Mouse (Mus musculus) stomach, embryonic 15.5 days (tissue): ENCODE data around the gene Zbed4. TPM values are rescaled to one million over a fixed set of nuclear protein-coding genes. Genes with fewer than 3 reads are reported as not detected.
"Not testable (repeated sequence)": the region's sequence is repeated elsewhere in the genome, so short reads cannot be mapped to it uniquely, and the experiment has no call there.

Source experiments
- ATAC-seq: fragments of 200-750 bp; cut with Nextera tagmentation; 2 replicates; pipeline ENCODE4 v1.8.0; 2017; ENCODE audit warnings: low read depth, moderate number of reproducible peaks, moderate TSS enrichment; ENCODE audit not compliant: insufficient read depth, low FRiP score
- H3K27ac ChIP-seq: fragments of 300-500 bp; sonication (generic); 2 replicates; pipeline ENCODE4 v1.5.1; 2015; ENCODE audit warnings: mild to moderate bottlenecking, inconsistent platforms
- H3K27me3 ChIP-seq: fragments of 300-500 bp; sonication (generic); replicated peaks from 2 replicates; pipeline ENCODE4 v1.6.1; 2015; ENCODE audit warnings: inconsistent platforms
- H3K36me3 ChIP-seq: fragments of 300-500 bp; sonication (generic); 2 replicates; pipeline ENCODE4 v1.6.1; 2015; ENCODE audit warnings: inconsistent platforms
- H3K4me1 ChIP-seq: fragments of 300-500 bp; sonication (generic); 2 replicates; pipeline ENCODE4 v1.6.1; 2015; ENCODE audit warnings: inconsistent platforms
- H3K4me2 ChIP-seq: fragments of 300-500 bp; sonication (generic); 2 replicates; pipeline ENCODE4 v1.6.1; 2015; ENCODE audit warnings: mild to moderate bottlenecking, inconsistent platforms
- H3K4me3 ChIP-seq: fragments of 300-500 bp; sonication (generic); replicated peaks from 2 replicates; pipeline ENCODE4 v1.5.1; 2015; ENCODE audit warnings: inconsistent platforms
- H3K9ac ChIP-seq: fragments of 300-500 bp; sonication (generic); 2 replicates; pipeline ENCODE4 v1.6.1; 2015; ENCODE audit warnings: inconsistent platforms
- H3K9me3 ChIP-seq: fragments of 300-500 bp; sonication (generic); 2 replicates; pipeline ENCODE4 v1.6.1; 2016; ENCODE audit warnings: inconsistent platforms
- WGBS: fragments of 180-500 bp; shearing (Covaris S2); methylation state at CpG from one replicate; pipeline ENCODE4 v1.1.7; 2015; 5-methylcytosine and 5-hydroxymethylcytosine counted together
- polyA plus RNA-seq: library from polyadenylated mRNA; unstranded; fragments of >200 nt; fragmentation: Nextera tagmentation; extraction: Ambion mirVana; gene quantifications from 2 replicates; pipeline ENCODE4 v1.2.1, GENCODE M21; 2015

The Zbed4 gene
- polyA plus RNA-seq, 1 experiment from 2014 or later = 13.6 TPM

DNA sequence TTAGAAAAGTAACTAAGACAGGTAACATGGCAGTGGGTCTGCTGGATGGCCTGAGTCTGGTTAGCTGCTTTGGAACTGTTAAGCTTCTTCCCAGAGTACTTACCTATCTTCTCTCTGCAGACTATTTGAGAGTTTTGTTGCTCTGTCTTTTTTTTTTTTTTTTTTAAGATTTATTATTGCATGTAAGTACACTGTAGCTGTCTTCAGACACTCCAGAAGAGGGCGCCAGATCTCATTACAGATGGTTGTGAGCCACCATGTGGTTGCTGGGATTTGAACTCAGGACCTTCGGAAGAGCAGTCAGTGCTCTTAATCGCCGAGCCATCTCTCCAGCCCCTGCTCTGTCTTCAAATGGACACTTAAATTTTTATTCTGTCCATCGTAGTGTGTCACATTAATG lies 23.2 kb downstream of the Zbed4 start:
- ATAC-seq, H3K27ac ChIP-seq: not testable (repeated sequence)
- WGBS = 88% methylated on average over 5 of the region's 5 CpGs

DNA sequence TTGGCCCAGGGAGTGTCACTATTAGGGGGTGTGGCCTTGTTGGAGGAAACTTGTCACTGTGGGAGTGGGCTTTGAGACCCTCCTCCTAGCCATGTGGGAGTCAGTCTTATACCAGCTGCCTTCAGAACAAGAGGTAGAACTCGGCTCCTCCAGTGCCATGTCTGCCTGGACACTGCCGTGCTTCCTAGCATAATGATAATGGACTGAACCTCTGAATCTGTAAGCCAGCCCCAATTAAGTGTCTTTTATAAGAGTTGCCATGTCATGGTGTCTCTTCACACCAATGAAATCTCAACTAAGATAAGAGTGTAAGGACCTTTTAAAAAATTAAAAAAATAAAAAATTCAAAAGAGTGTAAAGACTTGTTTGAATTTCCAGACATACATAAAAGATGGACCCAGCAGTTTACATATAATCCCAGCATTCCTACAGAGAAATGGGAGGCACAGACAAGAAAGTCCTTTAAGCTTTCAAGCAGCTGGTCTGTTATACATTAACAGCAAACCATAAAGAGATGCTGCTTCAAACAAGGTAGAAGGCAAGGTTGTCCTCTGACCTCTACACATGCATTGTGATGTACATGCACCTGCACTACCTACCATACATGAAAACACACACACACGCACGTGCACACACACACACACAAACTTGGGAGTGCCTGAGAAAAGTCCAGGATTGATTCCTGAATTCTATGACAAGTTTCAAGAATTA lies 40.8 kb downstream of the Zbed4 start:
- Histone ChIP-seq H3K9me3 (no peaks in the 10 kb centered on the region), H3K4me2 (no peak overlapping the region), H3K27ac (no peak overlapping the region), H3K36me3 (no peaks in the 10 kb centered on the region), H3K27me3 (no peaks in the 10 kb centered on the region), H3K4me3 (no peak overlapping the region), H3K9ac (no peak overlapping the region), H3K4me1 (no peaks in the 10 kb centered on the region)
- no peak for ATAC-seq
- WGBS = 81% methylated on average over 4 of the region's 4 CpGs

More for the DNA sequence above, 23.2 kb downstream of the Zbed4 start:
- H3K4me2 ChIP-seq, H3K4me1 ChIP-seq, H3K4me3 ChIP-seq, H3K9ac ChIP-seq, H3K27me3 ChIP-seq, H3K9me3 ChIP-seq: not testable (repeated sequence)
- H3K36me3 ChIP-seq = peaks cover 16% of the 10 kb centered on the region

DNA sequence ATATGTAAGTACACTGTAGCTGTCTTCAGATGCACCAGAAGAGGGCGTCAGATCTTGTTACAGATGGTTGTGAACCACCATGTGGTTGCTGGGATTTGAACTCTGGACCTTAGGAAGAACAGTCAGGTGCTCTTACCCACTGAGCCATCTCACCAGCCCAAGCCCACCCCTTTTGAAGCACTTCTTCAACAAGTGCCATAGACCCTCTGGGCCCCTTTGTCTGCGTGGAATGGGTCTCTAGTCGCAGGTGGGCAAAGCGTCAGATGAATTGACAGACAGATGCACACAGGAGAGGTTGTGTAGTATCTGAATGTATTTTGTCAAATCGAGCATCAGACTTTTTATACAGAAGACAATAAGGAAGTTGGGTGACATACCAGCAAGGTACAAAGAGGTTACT lies 43.3 kb downstream of the Zbed4 start:
- H3K27ac ChIP-seq, H3K4me2 ChIP-seq, H3K9ac ChIP-seq, ATAC-seq, H3K9me3 ChIP-seq, H3K36me3 ChIP-seq, H3K4me3 ChIP-seq, H3K4me1 ChIP-seq, H3K27me3 ChIP-seq: not testable (repeated sequence)
- 86% methylated on average over 5 of the region's 5 CpGs for WGBS

DNA sequence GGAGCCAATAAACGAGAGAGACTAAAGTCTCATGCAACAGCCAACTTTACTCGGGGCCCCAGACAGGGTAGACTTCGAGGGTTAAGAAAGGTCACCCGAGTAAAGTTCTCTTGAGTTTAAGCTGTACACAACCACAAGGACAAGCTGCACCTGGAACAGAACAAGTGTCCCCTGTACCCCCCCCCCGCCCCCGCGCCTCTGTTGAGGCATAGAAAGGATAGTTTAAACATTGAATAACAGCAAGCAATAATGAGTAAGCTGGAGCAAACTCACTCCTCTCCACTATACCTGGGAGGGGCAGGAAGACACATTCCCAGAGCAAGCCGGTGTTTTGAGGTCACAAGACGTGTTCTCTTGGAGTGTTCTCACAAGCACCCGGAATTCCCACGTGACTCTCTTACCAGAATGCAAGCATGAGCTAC lies 48.5 kb downstream of the Zbed4 start:
- Histone ChIP-seq H3K9me3 (no peaks in the 10 kb centered on the region), H3K4me2 (no peak overlapping the region), H3K36me3 (0 out of 2 replicates have a peak, but pooled peaks cover 9% of the 10 kb centered on the region), H3K27ac (no peak overlapping the region), H3K4me1 (0 out of 2 replicates have a peak, but pooled peaks cover 3% of the 10 kb centered on the region), H3K9ac (no peak overlapping the region), H3K4me3 (no peak overlapping the region), H3K27me3 (no peaks in the 10 kb centered on the region)
- no peak for ATAC-seq
- WGBS = 74% methylated on average over 11 of the region's 11 CpGs

DNA sequence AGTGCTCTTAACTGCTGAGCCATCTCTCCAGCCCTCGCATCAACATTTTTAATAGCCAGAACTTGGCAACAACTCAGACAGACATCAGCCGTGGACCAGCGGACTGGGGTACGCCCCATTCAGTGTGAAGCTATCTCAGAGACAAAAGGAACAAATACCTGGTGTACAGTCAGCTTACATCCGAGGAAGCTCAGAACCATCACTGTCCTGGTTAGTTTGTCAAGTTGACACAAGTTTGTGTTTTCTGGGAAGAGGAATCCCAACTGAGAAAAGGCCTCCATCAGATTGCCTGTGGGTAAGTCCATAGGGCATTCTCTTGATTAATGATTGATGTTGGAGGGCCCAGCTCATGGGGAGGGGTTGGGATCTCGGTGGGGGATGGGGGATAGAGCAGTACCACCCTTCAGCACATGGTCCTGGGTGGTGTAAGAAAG lies 49.5 kb downstream of the Zbed4 start:
- Histone ChIP-seq H3K27me3 (no peaks in the 10 kb centered on the region), H3K4me2 (no peak overlapping the region), H3K36me3 (peaks cover 17% of the 10 kb centered on the region), H3K27ac (no peak overlapping the region), H3K9me3 (no peaks in the 10 kb centered on the region), H3K4me3 (no peak overlapping the region), H3K9ac (no peak overlapping the region), H3K4me1 (0 out of 2 replicates have a peak, but pooled peaks cover 3% of the 10 kb centered on the region)
- ATAC-seq = peak; percentile 43; the same call in 1 of the 2 replicates
- WGBS = 63% methylated on average over 6 of the region's 6 CpGs

DNA sequence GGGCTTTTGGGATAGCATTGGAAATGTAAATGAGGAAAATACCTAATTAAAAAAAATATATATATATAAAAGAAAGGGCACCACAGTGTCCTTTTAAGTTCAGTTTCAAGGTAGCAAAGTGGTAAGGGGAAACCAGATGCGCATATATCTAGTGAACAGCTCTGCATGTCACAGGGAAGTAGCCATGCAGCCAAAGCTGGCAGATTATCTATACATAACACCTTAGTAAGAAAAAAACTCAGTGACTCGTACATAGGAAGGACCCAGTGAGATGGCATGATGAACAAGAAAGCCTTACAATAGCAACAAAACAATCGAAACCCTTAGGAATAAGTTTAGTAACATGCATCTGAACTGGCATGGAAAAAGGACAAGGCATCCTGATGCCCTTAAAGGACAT lies 50.4 kb downstream of the Zbed4 start:
- no peak overlapping the region for H3K4me3 ChIP-seq
- H3K36me3 ChIP-seq = peaks cover 23% of the 10 kb centered on the region
- no peak overlapping the region for H3K9ac ChIP-seq
- WGBS = 89% methylated on average over 3 of the region's 3 CpGs
- no peaks in the 10 kb centered on the region for H3K9me3 ChIP-seq
- H3K4me1 ChIP-seq = 0 out of 2 replicates have a peak, but pooled peaks cover 3% of the 10 kb centered on the region
- H3K27me3 ChIP-seq = no peaks in the 10 kb centered on the region
- H3K4me2 ChIP-seq = no peak overlapping the region
- no peak overlapping the region for H3K27ac ChIP-seq
- no peak for ATAC-seq

DNA sequence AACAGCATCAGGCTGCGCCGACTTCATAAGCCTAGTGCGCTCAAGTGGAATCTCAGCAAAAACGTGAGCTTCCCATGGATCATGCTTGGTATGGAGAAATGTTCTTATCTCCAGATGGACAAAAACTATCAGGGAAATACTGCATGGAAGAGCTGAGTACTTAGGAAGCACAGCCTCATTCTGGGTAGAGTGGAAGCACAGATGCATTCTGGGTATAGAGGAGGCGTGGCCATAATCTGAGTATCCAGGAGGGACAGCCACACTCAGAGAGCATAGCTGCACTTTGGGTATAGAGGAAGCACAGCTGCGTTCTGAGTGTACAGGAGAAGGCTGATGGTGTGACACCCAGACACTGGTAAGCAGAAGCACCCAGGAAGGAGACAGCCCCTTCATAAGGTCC lies 50.9 kb downstream of the Zbed4 start:
- WGBS = 87% methylated on average over 6 of the region's 6 CpGs
- no peak overlapping the region for H3K4me3 ChIP-seq
- ATAC-seq = no peak
- no peak overlapping the region for H3K9ac ChIP-seq
- H3K4me2 ChIP-seq = no peak overlapping the region
- peaks cover 23% of the 10 kb centered on the region for H3K36me3 ChIP-seq
- no peaks in the 10 kb centered on the region for H3K9me3 ChIP-seq
- H3K27ac ChIP-seq = no peak overlapping the region
- H3K4me1 ChIP-seq = 0 out of 2 replicates have a peak, but pooled peaks cover 3% of the 10 kb centered on the region
- H3K27me3 ChIP-seq = no peaks in the 10 kb centered on the region

DNA sequence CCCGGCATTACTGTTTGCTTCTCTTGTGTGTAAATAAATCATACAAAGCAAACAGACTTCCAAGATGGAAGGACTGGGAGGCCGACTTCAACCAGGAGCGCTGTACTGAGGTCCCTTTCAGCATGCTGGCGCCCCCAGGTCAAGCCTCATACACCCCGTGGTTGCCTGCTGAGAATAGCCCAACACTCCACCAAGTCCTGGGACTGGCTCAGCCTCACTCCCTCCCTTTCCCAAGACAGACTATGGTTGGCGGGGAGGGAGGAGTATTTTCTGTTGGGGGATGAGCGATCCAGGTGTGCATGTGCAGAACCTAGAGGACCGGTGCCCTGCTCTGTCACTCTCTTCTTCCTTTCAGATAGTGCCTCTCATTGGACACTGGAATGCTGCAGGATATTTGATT lies 56.7 kb downstream of the Zbed4 start:
- Histone ChIP-seq H3K27me3 (no peaks in the 10 kb centered on the region), H3K4me3 (no peak overlapping the region), H3K27ac (no peak overlapping the region), H3K9ac (no peak overlapping the region), H3K4me1 (no peaks in the 10 kb centered on the region), H3K36me3 (peaks cover 28% of the 10 kb centered on the region), H3K4me2 (no peak overlapping the region), H3K9me3 (no peaks in the 10 kb centered on the region)
- ATAC-seq = no peak
- WGBS = 69% methylated on average over 8 of the region's 8 CpGs

DNA sequence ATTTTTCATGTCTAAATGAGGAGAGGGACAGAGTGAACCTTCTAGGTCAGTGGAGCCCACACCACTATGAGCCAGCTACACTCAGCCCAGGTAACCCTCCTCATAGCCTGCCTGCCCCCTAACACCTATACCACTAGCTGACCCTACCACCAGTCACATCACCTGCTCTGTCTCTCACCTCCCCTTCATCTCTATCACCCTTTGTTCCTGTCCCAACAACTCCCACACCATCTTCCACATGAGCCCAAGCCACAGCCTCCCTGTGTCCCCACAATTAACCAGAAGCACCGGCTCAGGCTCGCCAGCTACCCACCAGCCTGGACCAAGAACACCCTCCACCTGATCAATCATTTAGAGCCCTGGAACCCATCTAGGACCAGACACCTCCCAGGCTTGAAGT lies 58.9 kb downstream of the Zbed4 start:
- Histone ChIP-seq H3K4me2 (no peak overlapping the region), H3K27ac (no peak overlapping the region), H3K36me3 (peaks cover 21% of the 10 kb centered on the region), H3K9ac (no peak overlapping the region), H3K4me3 (no peak overlapping the region), H3K4me1 (no peaks in the 10 kb centered on the region), H3K9me3 (no peaks in the 10 kb centered on the region), H3K27me3 (no peaks in the 10 kb centered on the region)
- ATAC-seq = no peak
- WGBS = 86% methylated on average over 2 of the region's 2 CpGs

DNA sequence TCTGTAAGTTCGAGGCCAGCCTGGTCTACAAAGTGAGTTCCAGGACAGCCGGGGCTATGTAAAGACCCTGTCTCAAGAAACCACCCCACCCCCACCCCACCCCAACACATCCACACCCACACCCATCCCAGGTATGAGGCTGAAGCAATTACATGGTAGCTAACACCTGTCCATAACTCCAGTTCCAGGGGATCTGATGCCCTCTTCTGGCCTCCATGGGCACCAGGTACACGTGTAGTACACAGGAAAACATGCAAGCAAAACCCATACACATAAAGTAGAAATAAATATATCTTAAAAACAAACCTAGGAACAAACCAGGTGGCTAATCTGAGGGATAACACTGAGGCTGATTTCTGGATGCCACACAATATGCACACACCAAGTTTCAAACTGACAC lies 61.8 kb downstream of the Zbed4 start:
- Histone ChIP-seq H3K36me3 (peaks cover 10% of the 10 kb centered on the region), H3K9ac (no peak overlapping the region), H3K27ac (no peak overlapping the region), H3K4me3 (no peak overlapping the region), H3K27me3 (no peaks in the 10 kb centered on the region), H3K4me2 (no peak overlapping the region), H3K9me3 (no peaks in the 10 kb centered on the region), H3K4me1 (0 out of 2 replicates have a peak, but pooled peaks cover under 1% of the 10 kb centered on the region)
- 76% methylated on average over 3 of the region's 3 CpGs for WGBS
- ATAC-seq = no peak

DNA sequence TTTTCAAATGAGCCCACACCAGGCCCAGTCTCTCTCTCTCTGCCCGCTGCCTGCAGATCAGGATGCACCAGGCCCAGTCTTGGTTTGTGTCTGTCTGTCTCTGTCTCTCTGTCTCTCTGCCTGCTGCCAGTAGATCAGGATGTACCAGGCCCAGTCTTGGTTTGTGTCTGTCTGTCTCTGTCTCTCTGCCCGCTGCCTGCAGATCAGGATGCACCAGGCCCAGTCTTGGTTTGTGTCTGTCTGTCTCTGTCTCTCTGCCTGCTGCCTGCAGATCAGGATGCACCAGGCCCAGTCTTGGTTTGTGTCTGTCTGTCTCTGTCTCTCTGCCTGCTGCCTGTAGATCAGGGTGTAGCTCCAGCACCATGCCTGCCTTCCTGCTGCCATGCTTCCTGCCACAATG lies 62.4 kb downstream of the Zbed4 start:
- not testable (repeated sequence) for H3K4me1 ChIP-seq
- 97% methylated on average over 2 of the region's 2 CpGs for WGBS

DNA sequence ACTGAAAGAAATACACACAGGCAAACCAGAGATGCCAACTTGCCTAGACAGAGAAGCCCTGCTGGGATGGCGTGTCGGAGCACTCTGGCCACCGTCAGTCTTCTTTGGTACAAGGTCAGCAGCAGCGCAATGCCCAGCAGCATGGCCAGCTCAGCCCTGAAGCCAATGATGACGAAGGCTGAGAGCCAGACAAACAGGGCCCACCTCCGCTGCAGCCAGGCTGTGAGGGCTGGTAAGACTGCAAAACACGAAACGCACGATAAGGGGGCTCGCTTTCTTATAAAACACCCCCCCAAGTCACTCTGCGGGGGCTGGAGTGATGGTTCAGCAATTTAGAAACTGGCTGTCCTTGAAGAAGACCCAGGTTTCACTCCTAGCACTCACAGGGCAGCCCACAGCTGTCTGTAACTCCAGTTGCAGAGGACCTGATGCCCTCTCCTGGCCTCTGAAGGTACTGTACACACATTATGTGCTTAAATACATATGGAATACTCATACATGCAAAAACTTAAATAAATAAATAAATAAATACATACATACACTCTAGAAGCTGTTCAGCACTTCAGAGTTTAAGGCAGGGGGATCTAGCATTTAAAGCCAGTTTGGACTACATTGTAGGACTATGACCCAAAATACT lies 63.1 kb downstream of the Zbed4 start:
- Histone ChIP-seq H3K27ac (no peak overlapping the region), H3K4me3 (no peak overlapping the region), H3K4me1 (0 out of 2 replicates have a peak, but pooled peaks cover 4% of the 10 kb centered on the region), H3K9me3 (no peaks in the 10 kb centered on the region), H3K36me3 (peaks cover 10% of the 10 kb centered on the region), H3K9ac (no peak overlapping the region), H3K4me2 (no peak overlapping the region), H3K27me3 (no peaks in the 10 kb centered on the region)
- 94% methylated on average over 11 of the region's 11 CpGs for WGBS
- no peak for ATAC-seq

More for the DNA sequence above, 62.4 kb downstream of the Zbed4 start:
- not testable (repeated sequence) for H3K9ac ChIP-seq, H3K27ac ChIP-seq, ATAC-seq, H3K4me2 ChIP-seq, H3K27me3 ChIP-seq, H3K9me3 ChIP-seq, H3K36me3 ChIP-seq, H3K4me3 ChIP-seq
